Mouse (Mus musculus): Measurements from ENCODE around the gene Gnai2. TPM values are rescaled to one million over a fixed set of nuclear protein-coding genes. Genes with fewer than 3 reads are reported as not detected.
A peak's percentile ranks its signal among the peaks of the same experiment; 100 is the strongest.

Gene Gnai2
- polyA plus RNA-seq, 1 experiment from 2014 or later = 570 TPM

DNA sequence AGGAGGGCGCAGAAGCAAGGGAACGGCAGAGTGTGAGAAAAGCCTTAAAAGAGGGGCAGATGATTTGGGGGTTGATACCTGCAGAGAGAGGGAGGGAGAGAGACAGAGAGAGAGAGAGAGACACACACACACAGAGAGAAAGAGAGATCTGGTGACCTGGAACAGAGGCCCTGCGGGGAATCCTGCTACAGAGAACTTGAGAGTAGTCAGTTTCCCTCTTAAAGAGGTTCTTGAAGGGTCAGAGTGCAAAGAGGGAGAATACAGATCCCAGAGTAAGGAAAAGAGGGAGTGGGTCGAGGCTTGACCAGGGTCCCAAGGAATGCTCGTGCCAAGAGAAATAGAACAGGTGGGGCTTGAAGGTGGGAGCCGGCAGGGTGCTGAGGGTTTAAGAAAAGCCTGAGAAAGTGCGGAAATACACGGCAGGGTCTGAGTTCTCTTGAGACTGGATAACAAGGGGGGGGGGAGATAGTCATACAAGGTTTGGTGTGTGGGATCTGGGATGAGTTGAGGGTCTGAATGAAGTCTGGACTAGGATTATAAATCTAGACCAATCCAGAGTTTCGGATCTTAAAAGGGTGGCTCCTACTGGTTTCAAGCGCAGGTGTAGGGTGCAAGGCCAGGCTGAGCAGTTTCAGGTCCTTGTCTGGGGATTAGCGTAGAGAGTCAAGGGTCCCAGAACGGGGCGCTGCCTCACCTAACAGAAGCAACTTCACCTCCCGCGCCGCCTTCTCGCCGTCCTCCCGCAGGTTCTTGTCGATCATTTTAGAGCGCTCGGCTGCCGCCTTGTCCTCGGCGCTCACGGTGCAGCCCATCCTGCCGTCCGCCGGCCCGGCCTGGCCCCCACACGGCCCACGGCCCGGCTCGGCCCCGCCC is 525 bp downstream of the Gnai2 start:
- H3K9ac ChIP-seq = peak overlapping the region; percentile 94
- H3K36me3 ChIP-seq (replicated peaks) = no peaks in the 10 kb centered on the region; the same call in 1 of the 2 replicates
- peak overlapping the region; percentile 100 for H3K27ac ChIP-seq
- WGBS = under 1% methylated on average over 35 of the region's 35 CpGs
- no peaks in the 10 kb centered on the region for H3K9me3 ChIP-seq
- peak overlapping the region; percentile 94 for H3K4me3 ChIP-seq (replicated peaks)
- peaks cover 77% of the 10 kb centered on the region for H3K4me1 ChIP-seq
- H3K4me2 ChIP-seq = peak overlapping the region; percentile 99
- H3K27me3 ChIP-seq = no peaks in the 10 kb centered on the region
- no peak for ATAC-seq (ENCODE audit: low FRiP score)

- Histone ChIP-seq H3K27ac (peak overlapping the region; percentile 100), H3K4me3 (replicated peaks) (peak overlapping the region; percentile 94), H3K9me3 (no peaks in the 10 kb centered on the region), H3K9ac (peak overlapping the region; percentile 94), H3K36me3 (replicated peaks) (peaks cover 5% of the 10 kb centered on the region; the same call in 1 of the 2 replicates), H3K4me1 (peaks cover 82% of the 10 kb centered on the region), H3K27me3 (no peaks in the 10 kb centered on the region), H3K4me2 (peak overlapping the region; percentile 99)
- WGBS = under 1% methylated on average over 15 of the region's 15 CpGs
- no peak for ATAC-seq (ENCODE audit: low FRiP score)
Observed at GRCm38 (mm10) chr9:107633661-107634405, 1.3 kb downstream of the Gnai2 start.

DNA sequence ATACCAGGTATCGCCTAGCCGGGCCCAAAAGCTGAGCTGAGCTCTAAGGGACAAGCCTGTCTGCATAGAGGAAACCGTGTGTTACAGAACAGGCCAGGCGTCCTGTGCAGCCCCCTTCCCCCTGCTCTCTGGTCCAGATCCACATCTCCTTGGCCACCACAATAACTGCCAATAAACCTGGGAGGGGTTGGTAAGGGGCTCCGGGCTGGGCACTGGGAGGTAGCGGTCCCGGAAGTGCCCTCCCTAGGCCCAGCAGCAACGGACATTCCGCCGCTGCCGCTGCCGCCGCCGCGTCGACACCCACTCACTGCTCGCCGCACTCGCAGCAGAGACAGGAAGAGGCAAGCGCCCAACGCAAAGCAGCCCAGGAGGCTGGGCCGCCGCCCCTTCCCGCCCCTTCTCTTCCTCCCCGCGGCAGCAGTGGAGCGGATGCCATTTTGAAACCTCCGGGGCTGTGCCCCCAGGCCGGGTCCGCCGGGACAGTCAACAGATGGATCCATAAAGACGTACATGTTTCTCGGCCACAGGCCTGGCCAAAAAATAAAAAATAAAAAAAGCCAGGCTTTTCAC is 2.0 kb downstream of the Gnai2 start:
- Histone ChIP-seq H3K27ac (peak overlapping the region; percentile 100), H3K9ac (peak overlapping the region; percentile 94), H3K4me1 (peaks cover 88% of the 10 kb centered on the region), H3K4me2 (peak overlapping the region; percentile 99), H3K27me3 (no peaks in the 10 kb centered on the region), H3K36me3 (replicated peaks) (peaks cover 9% of the 10 kb centered on the region; the same call in 1 of the 2 replicates), H3K4me3 (replicated peaks) (peak overlapping the region; percentile 94), H3K9me3 (no peaks in the 10 kb centered on the region)
- WGBS = under 1% methylated on average over 33 of the region's 33 CpGs
- ATAC-seq (ENCODE audit: low FRiP score) = peak; percentile 7; the same call in 1 of the 2 replicates

GRCm38 (mm10) chr9:107632478-107632877 is 2.7 kb downstream of the Gnai2 start:
- peaks cover 13% of the 10 kb centered on the region; the same call in 1 of the 2 replicates for H3K36me3 ChIP-seq (replicated peaks)
- no peaks in the 10 kb centered on the region for H3K9me3 ChIP-seq
- H3K4me1 ChIP-seq = peaks cover 91% of the 10 kb centered on the region
- 23% methylated on average over 6 of the region's 6 CpGs for WGBS
- H3K4me2 ChIP-seq = peak overlapping the region; percentile 99
- H3K27me3 ChIP-seq = no peaks in the 10 kb centered on the region
- H3K27ac ChIP-seq = peak overlapping the region; percentile 100
- H3K9ac ChIP-seq = peak overlapping the region; percentile 94
- ATAC-seq (ENCODE audit: low FRiP score) = no peak
- H3K4me3 ChIP-seq (replicated peaks) = peak overlapping the region; percentile 94

GRCm38 (mm10) chr9:107631861-107632260 is 3.3 kb downstream of the Gnai2 start:
- H3K4me2 ChIP-seq = peak overlapping the region; percentile 99
- H3K36me3 ChIP-seq (replicated peaks) = peaks cover 13% of the 10 kb centered on the region; the same call in 1 of the 2 replicates
- ATAC-seq (ENCODE audit: low FRiP score) = no peak
- peaks cover 91% of the 10 kb centered on the region for H3K4me1 ChIP-seq
- H3K9ac ChIP-seq = peak overlapping the region; percentile 94
- WGBS = 61% methylated on average over 8 of the region's 8 CpGs
- H3K4me3 ChIP-seq (replicated peaks) = peak overlapping the region; percentile 94
- H3K27ac ChIP-seq = peak overlapping the region; percentile 100
- no peaks in the 10 kb centered on the region for H3K9me3 ChIP-seq
- no peaks in the 10 kb centered on the region for H3K27me3 ChIP-seq

- Histone ChIP-seq H3K9ac (peak overlapping the region; percentile 94), H3K4me2 (peak overlapping the region; percentile 99), H3K9me3 (no peaks in the 10 kb centered on the region), H3K4me3 (replicated peaks) (peak overlapping the region; percentile 94), H3K27me3 (no peaks in the 10 kb centered on the region), H3K27ac (peak overlapping the region; percentile 100), H3K4me1 (peaks cover 91% of the 10 kb centered on the region), H3K36me3 (replicated peaks) (peaks cover 13% of the 10 kb centered on the region; the same call in 1 of the 2 replicates)
- no peak for ATAC-seq (ENCODE audit: low FRiP score)
- 25% methylated on average over 9 of the region's 9 CpGs for WGBS
Observed at GRCm38 (mm10) chr9:107631311-107631826, 3.8 kb downstream of the Gnai2 start.

- peak overlapping the region; percentile 68 for H3K9ac ChIP-seq
- H3K9me3 ChIP-seq = no peaks in the 10 kb centered on the region
- H3K4me2 ChIP-seq = peak overlapping the region; percentile 99
- 0% methylated on average over 4 of the region's 4 CpGs for WGBS
- ATAC-seq (ENCODE audit: low FRiP score) = peak; percentile 48
- peaks cover 90% of the 10 kb centered on the region for H3K4me1 ChIP-seq
- peaks cover 15% of the 10 kb centered on the region; the same call in 1 of the 2 replicates for H3K36me3 ChIP-seq (replicated peaks)
- H3K27ac ChIP-seq = peak overlapping the region; percentile 100
- H3K27me3 ChIP-seq = no peaks in the 10 kb centered on the region
- H3K4me3 ChIP-seq (replicated peaks) = peak overlapping the region; percentile 94
Observed at GRCm38 (mm10) chr9:107630576-107630975, 4.6 kb downstream of the Gnai2 start.

DNA sequence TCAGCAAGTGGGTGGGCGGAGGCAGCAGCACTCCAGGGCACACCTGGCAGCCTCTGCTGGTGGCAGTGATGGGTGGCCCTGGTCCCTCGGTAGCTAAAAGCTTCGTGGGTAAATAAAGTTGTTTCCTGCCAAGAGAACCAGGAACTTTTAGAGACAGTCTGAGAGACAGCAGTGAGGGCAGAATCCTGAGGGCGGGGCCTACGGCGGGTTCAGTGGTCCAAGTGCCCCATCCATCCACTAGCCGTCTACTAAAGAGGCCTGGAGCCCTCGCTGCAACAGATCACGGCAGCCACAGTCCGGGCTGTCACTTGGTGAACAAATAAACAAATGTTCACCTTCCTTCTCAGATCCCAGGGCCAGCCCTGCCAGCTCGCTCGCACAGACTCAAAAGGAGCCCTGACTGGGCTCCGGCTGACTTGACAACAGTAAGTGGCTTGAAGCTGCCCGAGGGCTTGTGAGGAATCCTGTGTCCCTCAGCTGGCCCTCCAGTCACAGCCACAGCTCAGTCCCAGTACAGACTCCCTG is 5.2 kb downstream of the Gnai2 start:
- Histone ChIP-seq H3K9ac (peak overlapping the region; percentile 68), H3K4me3 (replicated peaks) (peak overlapping the region; percentile 94), H3K4me2 (peak overlapping the region; percentile 99), H3K27ac (peak overlapping the region; percentile 100), H3K9me3 (no peaks in the 10 kb centered on the region), H3K27me3 (no peaks in the 10 kb centered on the region), H3K36me3 (replicated peaks) (peaks cover 21% of the 10 kb centered on the region), H3K4me1 (peaks cover 94% of the 10 kb centered on the region)
- 4% methylated on average over 14 of the region's 14 CpGs for WGBS
- ATAC-seq (ENCODE audit: low FRiP score) = peak; percentile 7; the same call in 1 of the 2 replicates

DNA sequence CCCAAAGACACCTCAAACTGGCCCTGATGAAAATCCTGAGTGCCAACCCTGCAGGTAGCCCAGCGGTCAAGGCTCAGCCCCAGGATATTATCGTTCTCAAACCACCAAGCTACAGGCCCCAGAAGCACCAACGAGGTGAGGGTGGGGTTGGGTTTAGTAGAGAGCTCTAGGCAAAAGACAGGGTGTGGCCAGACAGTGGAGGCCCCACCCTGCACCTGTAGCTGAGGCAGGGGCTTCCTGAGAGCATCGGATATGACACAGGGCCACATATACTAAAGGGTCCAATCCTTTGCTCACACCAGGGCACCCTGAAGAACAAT is 5.8 kb downstream of the Gnai2 start:
- 20% methylated on average over 4 of the region's 4 CpGs for WGBS
- peak overlapping the region; percentile 68 for H3K9ac ChIP-seq
- H3K27ac ChIP-seq = peak overlapping the region; percentile 100
- H3K36me3 ChIP-seq (replicated peaks) = peaks cover 27% of the 10 kb centered on the region
- H3K27me3 ChIP-seq = no peaks in the 10 kb centered on the region
- H3K4me2 ChIP-seq = peak overlapping the region; percentile 99
- H3K4me1 ChIP-seq = peaks cover 97% of the 10 kb centered on the region
- no peak for ATAC-seq (ENCODE audit: low FRiP score)
- no peaks in the 10 kb centered on the region for H3K9me3 ChIP-seq
- H3K4me3 ChIP-seq (replicated peaks) = no peak overlapping the region; the same call in 1 of the 2 replicates

DNA sequence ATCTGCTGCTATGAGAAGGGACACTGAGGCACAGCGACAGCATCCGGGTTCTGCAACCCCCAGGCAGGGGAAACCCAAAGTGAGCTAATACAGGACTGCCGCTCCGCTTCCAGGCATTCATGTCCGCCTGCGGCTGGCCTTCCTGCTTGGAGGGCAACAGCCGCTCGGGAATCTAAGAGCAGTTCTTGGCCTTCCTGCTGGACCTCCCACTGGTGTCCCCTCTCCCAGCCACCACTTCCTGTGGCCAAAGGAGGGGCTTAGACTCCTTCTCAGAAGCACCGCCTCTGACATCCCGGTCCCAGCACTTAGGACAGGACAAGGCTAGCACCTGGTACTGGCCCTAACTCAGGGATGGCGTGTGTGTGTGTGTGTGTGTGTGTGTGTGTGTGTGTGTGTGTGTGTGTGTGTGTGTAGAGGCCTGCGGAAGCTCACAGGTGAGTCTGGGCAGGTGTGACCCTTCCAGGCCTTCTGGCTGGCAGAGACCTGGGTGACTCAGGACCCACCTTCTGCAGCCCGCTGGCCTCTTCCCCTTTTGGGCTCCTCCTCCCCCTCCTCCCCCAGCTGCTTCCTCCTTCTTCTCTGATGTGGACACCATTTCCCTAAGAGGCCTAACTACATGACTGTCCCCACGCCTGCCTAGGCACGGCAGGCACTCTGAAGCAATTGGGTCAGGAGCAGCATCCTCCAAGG is 6.3 kb downstream of the Gnai2 start:
- Histone ChIP-seq H3K36me3 (replicated peaks) (peaks cover 30% of the 10 kb centered on the region), H3K4me1 (peaks cover 95% of the 10 kb centered on the region), H3K9me3 (no peaks in the 10 kb centered on the region), H3K9ac (peak overlapping the region; percentile 68), H3K4me3 (replicated peaks) (no peak overlapping the region), H3K27me3 (no peaks in the 10 kb centered on the region), H3K27ac (peak overlapping the region; percentile 100), H3K4me2 (peak overlapping the region; percentile 99)
- no peak for ATAC-seq (ENCODE audit: low FRiP score)
- WGBS = 32% methylated on average over 14 of the region's 15 CpGs

Measured in forebrain, embryonic 12.5 days (tissue).